Mouse (Mus musculus): ENCODE results near the gene Rgs1. TPM values are rescaled to one million over a fixed set of nuclear protein-coding genes. Genes with fewer than 3 reads are reported as not detected.

Gene Rgs1
- polyA plus RNA-seq, 1 experiment from 2014 or later, result not detected

Other genes starting within 250 kb of the Rgs1 start
- gene Rgs2, start 245.1 kb downstream of the Rgs1 start, polyA plus RNA-seq (2014; fragmentation: Nextera tagmentation; extraction: Ambion mirVana), result 67.8 and 86.1 TPM in 2 replicates
- gene Rgs13, start 71.9 kb downstream of the Rgs1 start, polyA plus RNA-seq (2014; fragmentation: Nextera tagmentation; extraction: Ambion mirVana), result 0.14 and 0.45 TPM in 2 replicates